Mouse (Mus musculus) lung, adult 2 months (tissue): ENCODE data around the gene Mrgbp.

Source experiments
- CTCF ChIP-seq: fragments of 200-500 bp; IDR thresholded peaks from 2 replicates; pipeline ENCODE4 v1.5.1; 2011; ENCODE audit warnings: mild to moderate bottlenecking, low read length, control low read depth; ENCODE audit not compliant: insufficient read depth
- POLR2A ChIP-seq: fragments of 200-500 bp; IDR thresholded peaks from 2 replicates; pipeline ENCODE4 v1.6.1; 2011; ENCODE audit warnings: low read depth, mild to moderate bottlenecking, control low read depth, low read length, borderline replicate concordance; ENCODE audit errors: extremely low read depth

GRCm38 (mm10) chr2:180611882-180612281 is 30.8 kb downstream of the Mrgbp start:
- TF ChIP-seq POLR2A (no peak), CTCF (no peak)
